Mouse (Mus musculus) neutrophil, adult 5-6 weeks (primary cell): Measurements from ENCODE around the gene Hnrnpr. TPM values are rescaled to one million over a fixed set of nuclear protein-coding genes. Genes with fewer than 3 reads are reported as not detected.

ENCODE experiments used
- ATAC-seq: fragments of 151-379, 151-347 bp; 2 replicates; pipeline ENCODE4 v1.8.0; 2017; ENCODE audit warnings: mild to moderate bottlenecking, moderate TSS enrichment; ENCODE audit not compliant: insufficient number of reproducible peaks, poor library complexity, low FRiP score, severe bottlenecking; ENCODE audit errors: extremely low read depth
- total RNA-seq: library from RNA; stranded (forward); fragments of 200-1000 nt; gene quantifications from 2 replicates; pipeline ENCODE4 v1.2.3, GENCODE M21; 2017

Gene Hnrnpr
- 158 and 175 TPM in 2 replicates for total RNA-seq

DNA sequence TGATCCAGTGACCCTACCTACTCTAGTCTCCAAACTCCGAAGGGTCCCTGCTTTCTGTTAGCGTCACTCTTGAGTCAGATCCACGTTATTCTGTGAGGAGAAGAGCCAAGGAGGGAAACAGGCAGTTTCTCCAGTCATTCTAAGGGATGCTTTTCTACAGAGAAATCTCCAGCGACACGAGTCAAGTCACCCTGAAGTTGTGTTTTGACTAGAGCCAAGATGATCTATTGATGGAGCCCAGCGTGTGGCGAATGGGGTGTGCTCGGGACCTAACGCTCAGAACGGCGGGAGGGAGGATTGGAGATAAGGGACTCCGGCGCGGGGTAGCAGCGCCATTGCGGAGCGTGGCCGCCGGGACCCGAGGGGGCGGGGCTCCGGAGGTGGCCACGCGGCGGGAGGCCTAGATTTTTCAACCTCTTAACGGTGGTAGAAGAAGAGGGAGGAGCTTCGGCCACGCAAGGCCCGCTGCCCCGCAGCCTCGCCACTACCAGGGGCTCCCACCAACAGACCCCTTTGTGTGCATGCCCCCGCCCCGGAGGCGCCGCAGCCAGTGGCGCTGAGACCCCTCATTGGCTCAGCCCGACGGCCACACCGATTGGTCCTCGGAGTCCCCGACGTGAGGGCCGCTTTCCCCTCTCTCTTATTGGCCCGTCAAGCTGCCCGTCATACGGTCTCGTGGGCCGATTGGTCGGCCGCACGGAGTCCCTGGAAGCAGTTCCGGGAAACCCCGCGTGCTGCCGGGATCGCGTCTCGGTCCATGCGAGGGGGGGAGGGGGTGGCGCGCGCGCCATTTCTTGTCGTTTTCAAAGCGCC, at the start of gene Hnrnpr:
TSS of gene Hnrnpr (plus strand) at position 714 of the 813 bp plus-strand sequence.
- peak; percentile 99 for ATAC-seq

- ATAC-seq, result no peak
Observed at GRCm38 (mm10) chr4:136261912-136262311, 48.8 kb upstream of the Hnrnpr start.

DNA sequence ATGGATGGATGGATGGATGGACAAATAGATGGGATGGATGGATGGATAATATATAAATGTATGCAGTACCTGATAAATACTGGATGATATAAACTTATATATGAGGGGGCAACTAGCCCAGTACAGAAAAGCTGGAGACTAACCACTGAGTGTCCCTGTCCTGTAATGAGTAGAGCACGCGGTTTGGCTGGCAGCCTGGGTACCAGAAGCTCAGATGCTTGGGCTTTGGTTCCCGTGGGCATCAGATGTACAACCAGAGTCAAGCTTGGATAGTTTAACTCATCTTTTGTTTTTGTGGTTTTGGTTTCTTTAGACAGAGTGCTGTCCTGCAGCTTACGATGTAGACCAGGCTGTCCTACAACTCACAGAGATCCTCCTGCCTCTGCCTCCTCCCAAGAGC, 47.2 kb upstream of the Hnrnpr start:
- no peak for ATAC-seq

DNA sequence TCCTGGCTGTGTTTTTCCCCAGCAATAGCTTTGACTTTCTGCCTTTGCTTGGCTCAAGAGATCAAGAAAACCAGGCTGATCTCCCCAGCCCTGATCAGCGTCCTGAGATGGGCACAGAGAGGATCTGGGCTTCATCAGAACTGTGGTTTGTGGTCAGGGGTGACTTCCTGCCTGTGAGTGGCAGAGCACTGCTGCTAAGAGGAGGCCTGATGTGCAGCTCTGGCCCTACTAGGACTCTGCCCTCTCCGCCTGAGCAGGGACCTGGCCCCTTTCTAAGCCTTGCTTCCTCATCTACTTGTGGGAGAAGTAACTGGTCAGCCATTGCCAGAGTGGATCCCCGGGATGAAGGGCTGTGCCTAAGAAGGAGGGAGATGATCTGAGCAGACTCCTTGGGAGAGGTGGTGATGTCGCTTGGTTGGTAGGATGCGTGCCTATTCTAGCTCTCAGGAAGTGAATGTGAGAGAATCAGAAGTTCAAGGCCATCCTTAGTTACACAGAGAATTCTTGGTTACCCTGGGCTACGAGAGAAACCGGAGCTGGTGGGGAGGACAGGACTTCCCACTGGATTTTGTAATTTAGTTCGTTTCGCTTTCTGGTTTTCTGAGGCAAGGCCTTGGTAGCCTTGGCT, 43.9 kb upstream of the Hnrnpr start:
- ATAC-seq, result peak; percentile 90

DNA sequence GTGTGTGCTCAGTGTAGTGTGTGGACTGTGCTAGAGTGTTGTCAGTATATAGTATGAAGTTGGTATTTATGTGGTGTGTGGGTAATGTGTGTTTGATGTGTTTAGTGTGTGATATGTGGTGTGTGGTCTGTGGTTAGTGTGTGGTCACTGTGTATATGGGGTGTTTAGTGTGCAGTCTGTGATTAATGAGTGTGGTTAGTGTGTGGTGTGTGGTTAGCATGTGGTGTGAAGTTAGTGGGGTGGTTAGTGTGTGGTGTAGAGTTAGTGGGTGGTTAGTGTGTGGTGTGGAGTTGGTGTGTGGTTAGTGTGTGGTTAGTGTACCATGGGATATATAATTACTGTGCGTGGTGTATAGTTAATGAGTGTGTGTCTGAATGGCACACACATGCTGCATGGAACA, 41.8 kb upstream of the Hnrnpr start:
- ATAC-seq, result no peak

- ATAC-seq, result no peak
Observed at GRCm38 (mm10) chr4:136270648-136271047, 40.1 kb upstream of the Hnrnpr start.

GRCm38 (mm10) chr4:136281097-136281496, 29.6 kb upstream of the Hnrnpr start:
- no peak for ATAC-seq

DNA sequence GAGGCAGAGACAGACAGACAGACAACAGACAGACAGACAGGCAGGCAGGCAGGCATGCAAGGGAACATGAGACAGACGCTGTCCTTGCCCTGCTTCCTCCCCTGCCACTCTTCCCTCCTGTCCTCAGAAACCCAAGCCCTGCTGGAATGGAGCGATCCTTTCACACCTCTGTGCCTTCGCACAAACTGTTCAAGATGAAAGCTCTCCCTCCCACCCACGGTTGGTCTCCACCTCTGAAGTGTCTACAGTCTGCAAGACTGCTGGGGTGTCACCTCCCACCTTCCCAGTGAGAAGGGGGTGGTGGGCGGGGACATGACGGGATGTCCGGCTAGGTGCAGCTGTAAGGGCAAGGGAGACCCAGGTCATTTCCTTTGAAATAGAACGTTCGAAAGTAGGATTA, 29.1 kb upstream of the Hnrnpr start:
- ATAC-seq, result no peak

DNA sequence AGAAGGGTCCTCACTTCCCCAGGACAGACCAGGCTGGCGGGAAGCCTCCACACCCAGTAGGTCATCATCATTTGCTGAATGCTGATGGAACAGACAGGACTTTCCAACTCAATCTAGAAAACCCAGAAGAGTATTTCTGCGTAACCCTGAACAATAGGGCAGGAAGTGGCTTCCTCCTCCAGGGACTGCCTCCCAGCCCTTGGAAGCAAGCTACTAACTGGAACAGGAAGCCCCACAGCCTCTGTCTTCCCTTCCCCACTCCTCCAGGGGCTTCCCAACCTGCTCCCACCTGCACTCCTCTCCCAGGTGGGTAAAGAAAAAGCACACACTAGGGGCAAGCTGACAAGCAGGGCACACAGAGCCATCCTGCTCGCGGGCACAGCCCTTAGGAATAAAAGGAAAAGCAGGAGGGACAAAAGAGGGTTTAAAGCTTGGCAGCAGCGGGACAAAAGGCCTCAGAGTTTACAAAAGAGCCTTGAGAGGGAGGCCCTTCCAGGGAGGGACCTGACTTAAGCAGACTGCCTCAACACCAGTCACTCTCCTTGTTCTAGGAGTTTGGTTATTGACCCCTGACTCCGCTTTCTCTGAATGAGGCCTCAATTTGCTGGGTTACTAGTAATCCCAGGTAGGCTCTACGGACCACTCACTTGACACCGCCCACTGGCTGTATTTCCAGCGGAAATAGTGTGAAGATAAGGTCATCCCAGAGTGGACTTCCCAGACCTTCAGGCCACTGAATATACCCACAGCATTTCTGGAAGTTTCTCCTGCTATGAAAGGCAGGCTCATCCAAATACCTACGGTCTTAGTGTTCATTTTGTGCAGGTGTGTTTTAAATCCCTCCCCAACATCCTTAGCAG, 27.9 kb upstream of the Hnrnpr start:
- ATAC-seq, result no peak

DNA sequence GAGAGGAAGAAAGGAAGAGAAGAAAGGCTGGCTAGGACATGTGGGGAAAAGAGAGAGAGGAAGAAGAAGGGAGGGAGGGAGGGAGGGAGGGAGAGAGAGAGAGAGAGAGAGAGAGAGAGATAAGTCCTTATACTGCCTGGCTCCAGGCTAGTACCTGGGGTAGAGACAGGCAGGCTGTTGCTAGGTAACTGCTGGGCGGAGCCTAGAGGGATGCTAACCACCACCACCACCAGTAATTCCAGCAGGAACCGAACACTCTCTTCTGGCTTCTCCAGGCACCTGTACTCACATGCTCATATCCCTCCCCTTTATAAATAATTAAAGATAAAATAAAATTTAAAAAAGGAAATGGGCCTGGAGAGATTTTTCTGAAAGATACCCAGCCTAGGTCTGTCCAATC, 27.0 kb upstream of the Hnrnpr start:
- ATAC-seq, result no peak

DNA sequence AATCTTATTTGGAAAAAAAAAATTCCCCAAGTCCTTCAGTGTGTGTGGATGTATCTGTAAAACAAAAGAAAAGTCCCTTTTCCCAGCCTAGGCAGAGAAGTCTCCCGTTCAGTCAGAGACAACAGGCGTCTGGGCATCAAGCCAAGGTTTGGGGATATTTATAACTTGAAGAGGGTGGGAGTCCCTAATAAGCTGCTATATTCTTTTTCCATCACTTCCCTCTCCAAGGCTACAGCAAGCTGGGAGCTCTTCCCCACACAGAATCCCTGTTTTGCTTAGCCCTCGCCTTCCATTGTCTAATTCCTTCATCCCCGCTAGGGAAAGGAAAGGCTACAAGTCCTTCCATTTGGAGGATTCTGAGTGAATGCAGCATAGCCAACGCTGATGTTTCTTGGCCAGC, 26.3 kb upstream of the Hnrnpr start, which contains the start of gene Zfp46:
TSS of gene Zfp46 (plus strand) at position 229 of the 400 bp plus-strand sequence.
- ATAC-seq, result no peak

DNA sequence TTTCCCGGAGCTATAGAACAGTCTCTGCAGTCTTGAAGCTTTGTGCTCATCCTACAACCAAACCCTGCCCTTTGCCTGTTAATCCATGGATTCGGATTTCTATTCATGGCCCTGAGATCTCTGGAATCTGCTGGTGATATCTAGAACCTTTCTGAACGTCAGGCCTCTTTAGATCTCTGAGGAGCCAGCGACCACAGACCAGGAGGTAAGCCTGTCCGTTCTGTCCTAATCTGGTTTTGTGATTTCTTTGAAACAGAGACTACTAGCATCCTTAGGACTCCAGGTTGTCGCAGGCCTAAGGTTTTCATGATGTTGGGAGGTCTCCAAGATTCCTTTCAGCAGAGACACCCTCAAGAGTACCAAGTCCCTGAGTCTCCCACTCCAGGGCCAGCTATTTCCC, 25.9 kb upstream of the Hnrnpr start:
- no peak for ATAC-seq

GRCm38 (mm10) chr4:136285348-136285810, 25.4 kb upstream of the Hnrnpr start:
- ATAC-seq, result peak; percentile 85

DNA sequence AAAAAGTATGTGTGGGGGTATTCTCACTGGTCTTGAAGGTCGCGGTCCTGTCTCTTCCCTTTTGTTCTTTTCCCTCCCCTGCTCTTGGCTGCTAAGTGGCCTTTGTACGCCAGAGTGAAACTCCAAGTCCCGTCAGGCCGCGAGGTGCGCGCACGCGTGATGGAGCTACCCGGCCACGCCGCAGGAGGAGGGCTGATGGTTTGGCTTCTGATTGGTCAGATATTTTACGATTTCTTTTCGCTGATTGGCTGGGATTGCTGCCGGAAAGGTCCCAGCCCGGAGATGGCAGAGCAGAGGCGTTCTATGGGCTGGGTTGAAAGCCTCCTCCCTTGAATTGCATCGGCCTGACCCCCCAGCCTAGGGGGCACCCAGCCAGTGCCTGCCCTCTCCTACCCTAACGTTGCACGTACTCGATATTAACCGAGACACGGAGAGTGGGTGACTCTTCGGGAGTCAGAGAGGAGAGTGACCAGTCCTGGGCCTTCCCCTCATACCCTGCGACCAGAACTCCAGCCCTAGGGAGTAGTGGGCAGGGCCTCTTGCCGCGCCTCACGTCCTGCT, 24.9 kb upstream of the Hnrnpr start:
- ATAC-seq, result peak; percentile 93

DNA sequence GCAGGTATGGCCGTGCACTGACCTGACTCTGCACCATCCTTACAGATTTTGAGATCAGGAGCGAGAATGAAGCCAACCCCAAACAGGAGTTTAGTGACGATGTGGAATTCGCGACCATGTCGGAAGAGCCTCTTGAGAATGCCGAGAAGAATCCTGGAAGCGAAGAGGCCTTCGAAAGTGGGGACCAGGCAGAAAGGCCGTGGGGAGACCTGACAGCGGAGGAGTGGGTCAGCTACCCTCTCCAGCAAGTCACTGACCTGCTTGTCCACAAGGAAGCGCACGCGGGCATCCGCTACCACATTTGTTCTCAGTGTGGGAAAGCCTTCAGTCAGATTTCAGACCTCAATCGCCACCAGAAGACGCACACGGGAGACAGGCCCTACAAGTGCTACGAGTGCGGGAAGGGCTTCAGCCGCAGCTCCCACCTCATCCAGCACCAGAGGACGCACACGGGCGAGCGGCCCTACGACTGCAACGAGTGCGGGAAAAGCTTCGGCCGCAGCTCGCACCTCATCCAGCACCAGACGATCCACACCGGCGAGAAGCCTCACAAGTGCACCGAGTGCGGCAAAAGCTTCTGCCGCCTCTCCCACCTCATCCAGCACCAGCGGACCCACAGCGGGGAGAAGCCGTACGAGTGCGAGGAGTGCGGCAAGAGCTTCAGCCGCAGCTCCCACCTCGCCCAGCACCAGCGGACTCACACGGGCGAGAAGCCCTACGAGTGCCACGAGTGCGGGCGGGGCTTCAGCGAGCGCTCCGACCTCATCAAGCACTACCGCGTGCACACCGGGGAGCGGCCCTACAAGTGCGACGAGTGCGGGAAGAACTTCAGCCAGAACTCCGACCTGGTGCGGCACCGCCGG, 20.6 kb upstream of the Hnrnpr start:
- ATAC-seq, result no peak

- no peak for ATAC-seq
Observed at GRCm38 (mm10) chr4:136290781-136291595, 19.8 kb upstream of the Hnrnpr start.

DNA sequence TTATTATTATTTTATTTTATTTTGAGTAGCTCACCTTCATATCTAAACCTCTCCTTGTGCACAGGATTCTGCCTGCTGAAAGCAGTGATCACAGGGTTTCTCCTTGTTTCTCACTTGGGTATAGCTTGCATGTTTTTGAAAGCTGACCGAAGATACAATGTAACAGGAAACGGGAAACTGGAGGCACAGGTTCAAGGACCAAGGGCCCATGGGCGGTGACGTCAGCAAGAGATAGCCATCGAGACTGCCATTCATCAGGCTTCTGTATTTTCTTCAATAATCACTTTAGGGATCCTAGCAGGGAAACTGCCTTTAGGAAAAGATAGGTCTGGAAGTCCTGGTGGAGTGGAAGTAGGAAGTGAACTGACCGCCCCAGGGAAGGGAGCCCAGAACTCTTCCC, 19.1 kb upstream of the Hnrnpr start:
- no peak for ATAC-seq
